Mouse (Mus musculus) midbrain, embryonic 14.5 days (tissue): ENCODE data around the gene Sept5. TPM values are rescaled to one million over a fixed set of nuclear protein-coding genes. Genes with fewer than 3 reads are reported as not detected.

ENCODE experiments used
- ATAC-seq: fragments of 200-750 bp; cut with Nextera tagmentation; 2 replicates; pipeline ENCODE4 v1.8.0; 2017; ENCODE audit warnings: moderate number of reproducible peaks, moderate library complexity; ENCODE audit not compliant: low FRiP score, low TSS enrichment
- DNase-seq: peaks from one replicate; pipeline ENCODE4 v3.0.0-alpha.2; 2015
- H3K27ac ChIP-seq: fragments of 300-500 bp; sonication (generic); replicated peaks from 2 replicates; pipeline ENCODE4 v1.5.1; 2014; ENCODE audit warnings: mild to moderate bottlenecking, low read depth, low read length, moderate library complexity
- H3K27me3 ChIP-seq: fragments of 300-500 bp; sonication (generic); 2 replicates; pipeline ENCODE4 v1.6.1; 2014; ENCODE audit warnings: low read length, control low read depth, mixed read lengths; ENCODE audit not compliant: control insufficient read depth, insufficient read depth
- H3K36me3 ChIP-seq: fragments of 300-500 bp; sonication (generic); 2 replicates; pipeline ENCODE4 v1.6.1; 2014; ENCODE audit warnings: low read length, control low read depth; ENCODE audit not compliant: control insufficient read depth, insufficient read depth
- H3K4me1 ChIP-seq: fragments of 300-500 bp; sonication (generic); 2 replicates; pipeline ENCODE4 v1.6.1; 2014; ENCODE audit warnings: mild to moderate bottlenecking, antibody characterized with exemption, low read length, control low read depth; ENCODE audit not compliant: control insufficient read depth, insufficient read depth
- H3K4me2 ChIP-seq: fragments of 300-500 bp; sonication (generic); 2 replicates; pipeline ENCODE4 v1.6.1; 2014; ENCODE audit warnings: mild to moderate bottlenecking, low read length, moderate library complexity
- H3K4me3 ChIP-seq: fragments of 300-500 bp; sonication (generic); replicated peaks from 2 replicates; pipeline ENCODE4 v1.5.1; 2014; ENCODE audit warnings: low read depth, low read length
- H3K9ac ChIP-seq: fragments of 300-500 bp; sonication (generic); replicated peaks from 2 replicates; pipeline ENCODE4 v1.6.1; 2014; ENCODE audit warnings: mild to moderate bottlenecking, low read length, moderate library complexity
- H3K9me3 ChIP-seq: fragments of 300-500 bp; sonication (generic); 2 replicates; pipeline ENCODE4 v1.6.1; 2016; ENCODE audit warnings: low read length, control low read depth, mixed read lengths; ENCODE audit not compliant: control insufficient read depth
- WGBS: fragments of 180-500 bp; shearing (Covaris S2); extraction: QIAGEN DNeasy Blood & Tissue Kit; methylation state at CpG from one replicate; pipeline ENCODE4 v1.1.7; 2014; 5-methylcytosine and 5-hydroxymethylcytosine counted together
- polyA plus RNA-seq: library from polyadenylated mRNA; unstranded; fragments of >200 nt; fragmentation: Nextera tagmentation; extraction: Ambion mirVana; gene quantifications from 2 replicates; pipeline ENCODE4 v1.2.1, GENCODE M21; 2014

Gene Sept5
- polyA plus RNA-seq, 1 experiment from 2014 or later, result 175 TPM

- no peak overlapping the region for H3K4me3 ChIP-seq
- DNase-seq (no peak), ATAC-seq (no peak)
- no peak overlapping the region for H3K4me2 ChIP-seq
- WGBS, result 54% methylated on average over 3 of the region's 3 CpGs
- H3K27me3 ChIP-seq, result no peaks in the 10 kb centered on the region
- H3K9me3 ChIP-seq, result no peaks in the 10 kb centered on the region
- H3K36me3 ChIP-seq, result no peaks in the 10 kb centered on the region
- H3K4me1 ChIP-seq, result no peaks in the 10 kb centered on the region
- H3K27ac ChIP-seq, result no peak overlapping the region
- no peak overlapping the region for H3K9ac ChIP-seq
These were observed 7.0 kb upstream of the Sept5 start for GRCm38 (mm10) chr16:18636804-18637203.

DNA sequence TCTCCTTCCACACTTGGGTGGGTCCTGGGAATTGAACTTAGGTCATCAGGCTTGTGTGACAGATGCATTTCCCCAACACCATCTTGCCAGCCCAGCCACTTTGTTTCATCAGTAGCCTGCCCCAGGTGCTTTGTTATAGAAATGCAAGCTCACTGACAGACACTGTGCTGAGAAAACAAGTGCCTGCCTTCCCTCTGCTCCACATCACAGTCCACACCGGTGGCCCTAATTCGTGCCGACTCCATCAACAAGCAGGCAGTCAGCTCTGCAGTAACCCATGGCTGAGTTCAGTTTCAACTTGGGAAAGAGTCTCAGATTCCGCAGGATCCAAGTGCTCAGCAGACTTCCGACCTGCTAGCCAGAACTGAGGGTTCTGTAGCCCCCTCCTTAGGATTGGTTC, 6.6 kb upstream of the Sept5 start:
- Histone ChIP-seq H3K9me3 (no peaks in the 10 kb centered on the region), H3K27ac (no peak overlapping the region), H3K4me2 (no peak overlapping the region), H3K9ac (no peak overlapping the region), H3K4me3 (no peak overlapping the region), H3K36me3 (no peaks in the 10 kb centered on the region), H3K4me1 (no peaks in the 10 kb centered on the region), H3K27me3 (no peaks in the 10 kb centered on the region)
- 80% methylated on average over 5 of the region's 5 CpGs for WGBS
- ATAC-seq (no peak), DNase-seq (no peak)

- Histone ChIP-seq H3K27ac (no peak overlapping the region), H3K4me3 (no peak overlapping the region), H3K4me1 (peaks cover 9% of the 10 kb centered on the region), H3K9ac (no peak overlapping the region), H3K36me3 (no peaks in the 10 kb centered on the region), H3K27me3 (no peaks in the 10 kb centered on the region), H3K4me2 (no peak overlapping the region), H3K9me3 (no peaks in the 10 kb centered on the region)
- ATAC-seq (no peak), DNase-seq (no peak)
- WGBS, result 27% methylated on average over 1 of the region's 1 CpGs
These were observed 3.6 kb upstream of the Sept5 start for GRCm38 (mm10) chr16:18633333-18633732.

GRCm38 (mm10) chr16:18632816-18633215, 3.1 kb upstream of the Sept5 start:
- Histone ChIP-seq H3K4me3 (no peak overlapping the region), H3K27ac (no peak overlapping the region), H3K9me3 (no peaks in the 10 kb centered on the region), H3K4me1 (peaks cover 14% of the 10 kb centered on the region), H3K27me3 (no peaks in the 10 kb centered on the region), H3K36me3 (no peaks in the 10 kb centered on the region), H3K4me2 (no peak overlapping the region), H3K9ac (no peak overlapping the region)
- WGBS, result 64% methylated on average over 2 of the region's 2 CpGs
- DNase-seq, result no peak
- no peak for ATAC-seq

DNA sequence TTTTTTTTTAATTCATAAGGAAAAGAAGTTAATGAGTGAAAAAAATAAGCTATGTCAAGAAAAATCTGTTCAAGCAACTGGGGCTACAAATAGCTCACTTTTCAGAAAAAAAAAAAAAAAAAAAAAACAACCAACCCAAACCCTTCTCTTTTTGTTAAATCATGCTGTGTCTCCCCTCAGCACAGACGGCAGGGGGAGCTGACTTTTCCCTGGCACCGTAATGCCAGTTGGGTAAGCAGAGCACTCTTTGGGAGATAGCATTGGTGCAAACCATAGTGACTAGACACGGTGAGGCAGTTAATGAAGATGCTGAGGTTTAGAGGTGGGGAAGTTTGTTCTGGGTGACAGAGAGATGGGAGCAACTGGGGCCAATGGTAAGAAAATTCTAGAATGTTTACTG, 2.3 kb upstream of the Sept5 start:
- ATAC-seq, result no peak
- H3K4me2 ChIP-seq, result no peak overlapping the region
- no peaks in the 10 kb centered on the region for H3K9me3 ChIP-seq
- H3K27me3 ChIP-seq, result peaks cover 7% of the 10 kb centered on the region; the same call in 1 of the 2 replicates
- no peaks in the 10 kb centered on the region for H3K36me3 ChIP-seq
- H3K9ac ChIP-seq, result no peak overlapping the region
- no peak overlapping the region for H3K27ac ChIP-seq
- peak; percentile 23 for DNase-seq
- WGBS, result 58% methylated on average over 3 of the region's 3 CpGs
- peaks cover 22% of the 10 kb centered on the region for H3K4me1 ChIP-seq
- no peak overlapping the region for H3K4me3 ChIP-seq

- no peak overlapping the region for H3K27ac ChIP-seq
- DNase-seq (no peak), ATAC-seq (no peak)
- peaks cover 11% of the 10 kb centered on the region; the same call in 1 of the 2 replicates for H3K27me3 ChIP-seq
- no peaks in the 10 kb centered on the region for H3K36me3 ChIP-seq
- H3K9me3 ChIP-seq, result no peaks in the 10 kb centered on the region
- H3K9ac ChIP-seq, result no peak overlapping the region
- H3K4me1 ChIP-seq, result peaks cover 31% of the 10 kb centered on the region
- WGBS, result 59% methylated on average over 7 of the region's 7 CpGs
- H3K4me2 ChIP-seq, result no peak overlapping the region
- no peak overlapping the region for H3K4me3 ChIP-seq
These were observed 1.4 kb upstream of the Sept5 start for GRCm38 (mm10) chr16:18631141-18631540.

DNA sequence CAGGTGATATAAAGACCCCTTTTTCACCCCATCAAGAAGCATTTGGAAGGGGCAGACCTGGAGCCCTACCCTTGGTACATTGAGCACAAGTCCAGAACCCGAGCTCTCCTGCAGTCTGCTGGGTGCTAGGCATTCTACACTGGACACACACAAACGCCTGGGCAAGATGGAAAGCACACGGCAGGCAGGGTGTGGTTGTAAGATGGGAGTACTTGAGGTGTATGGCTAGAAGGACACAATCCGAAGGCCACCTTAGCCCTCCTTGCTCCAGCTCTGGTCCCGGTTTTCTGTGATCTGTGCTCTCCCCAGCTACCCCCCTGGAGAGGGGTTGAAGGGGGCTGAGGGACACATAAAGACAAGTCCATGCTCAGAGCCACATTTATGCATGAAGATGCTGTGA, 537 bp upstream of the Sept5 start:
- no peak for ATAC-seq
- Histone ChIP-seq H3K4me1 (peaks cover 37% of the 10 kb centered on the region), H3K4me3 (peak overlapping the region; percentile 60), H3K4me2 (peak overlapping the region; percentile 88), H3K9ac (peak overlapping the region; percentile 84), H3K27me3 (peaks cover 20% of the 10 kb centered on the region), H3K27ac (peak overlapping the region; percentile 83), H3K9me3 (no peaks in the 10 kb centered on the region), H3K36me3 (peaks cover 6% of the 10 kb centered on the region)
- 51% methylated on average over 5 of the region's 5 CpGs for WGBS
- DNase-seq, result no peak

DNA sequence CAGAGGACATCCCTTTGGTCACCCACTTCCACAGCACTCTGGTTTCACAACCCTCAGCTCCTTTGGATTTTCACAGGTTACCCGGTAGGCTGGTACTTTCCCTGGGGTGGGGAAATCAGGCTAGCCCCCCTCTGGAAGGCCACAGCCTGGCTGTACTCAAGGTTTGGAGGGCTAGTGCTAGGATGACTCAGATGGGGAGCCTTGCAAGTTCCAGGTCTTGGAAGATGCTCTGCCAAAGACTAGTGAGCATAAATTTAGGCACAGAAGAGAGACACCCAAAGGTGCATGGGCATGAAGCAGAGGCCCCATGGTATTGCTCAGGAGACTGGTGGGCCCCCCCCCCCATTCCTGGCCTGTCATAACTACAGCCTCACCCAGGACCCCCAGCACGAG, 810 bp downstream of the Sept5 start:
- 24% methylated on average over 2 of the region's 2 CpGs for WGBS
- Histone ChIP-seq H3K36me3 (peaks cover 19% of the 10 kb centered on the region), H3K9ac (peak overlapping the region; percentile 84), H3K27me3 (peaks cover 33% of the 10 kb centered on the region), H3K4me1 (peaks cover 37% of the 10 kb centered on the region), H3K4me2 (peak overlapping the region; percentile 88), H3K27ac (peak overlapping the region; percentile 83), H3K4me3 (peak overlapping the region; percentile 60), H3K9me3 (no peaks in the 10 kb centered on the region)
- DNase-seq, result no peak
- no peak for ATAC-seq

DNA sequence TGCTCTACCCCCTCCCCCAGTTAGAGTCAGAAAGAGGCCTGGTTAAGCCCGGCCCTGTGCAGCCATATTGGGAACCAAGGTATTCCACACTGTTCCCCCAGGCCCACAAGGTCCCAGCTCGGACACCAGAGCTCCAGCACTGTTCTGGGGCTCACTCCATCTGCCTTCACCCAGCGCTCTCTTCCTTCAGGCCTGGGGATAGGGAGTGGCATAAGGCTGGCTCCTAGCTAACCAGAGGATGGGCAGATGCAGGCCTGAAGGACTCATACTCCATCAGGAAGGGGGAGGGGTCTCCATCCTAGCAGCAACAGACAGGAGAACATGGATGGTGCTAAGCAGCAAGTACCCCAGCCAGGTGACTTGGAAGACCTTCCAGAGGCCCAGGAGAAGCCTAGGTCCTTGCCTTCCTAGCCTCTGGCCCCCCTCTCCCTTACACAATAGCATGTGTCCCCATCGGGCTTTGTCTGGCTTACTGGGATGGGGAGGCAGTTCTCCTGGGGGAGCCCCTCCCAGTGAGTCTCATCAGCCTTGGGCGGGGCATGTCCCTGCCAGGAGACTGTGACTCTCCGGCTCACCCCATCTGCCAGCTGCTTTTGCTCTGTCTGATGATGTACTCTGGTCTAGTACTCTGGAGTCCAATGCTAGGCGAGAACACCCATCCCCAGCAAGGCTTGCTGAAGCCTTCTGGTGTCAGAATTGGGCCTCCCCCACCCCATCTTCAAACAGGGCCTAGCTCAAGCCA, 1.4 kb downstream of the Sept5 start:
- Histone ChIP-seq H3K27ac (peak overlapping the region; percentile 83), H3K4me1 (peaks cover 37% of the 10 kb centered on the region), H3K4me3 (peak overlapping the region; percentile 60), H3K9ac (peak overlapping the region; percentile 84), H3K36me3 (peaks cover 25% of the 10 kb centered on the region), H3K27me3 (peaks cover 39% of the 10 kb centered on the region), H3K9me3 (no peaks in the 10 kb centered on the region), H3K4me2 (peak overlapping the region; percentile 88)
- 44% methylated on average over 7 of the region's 7 CpGs for WGBS
- ATAC-seq (no peak), DNase-seq (peak; percentile 27)
